Mouse (Mus musculus): ENCODE data around the gene Tead1.
A peak's percentile ranks its signal among the peaks of the same experiment; 100 is the strongest.

Tead1 gene

DNA sequence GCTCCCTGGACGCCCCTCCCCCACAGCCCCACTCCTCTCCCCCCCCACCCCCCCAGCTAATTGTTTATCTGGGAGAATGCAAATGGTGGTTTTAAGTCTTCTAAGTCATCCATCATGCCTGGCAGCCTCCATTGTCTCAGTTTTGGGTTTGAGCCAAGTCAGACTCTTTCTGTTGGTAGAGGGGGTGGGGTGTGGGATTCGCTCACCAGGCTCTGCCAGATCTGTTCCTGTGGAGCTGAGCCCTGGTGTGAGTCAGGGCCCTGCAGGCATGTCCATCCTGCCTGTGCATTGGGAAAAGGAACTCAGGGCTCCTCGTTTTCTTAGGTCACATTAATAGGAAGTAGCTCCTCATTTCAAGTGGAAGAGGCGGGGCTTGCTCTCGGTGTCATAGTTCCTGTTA, 144.5 kb downstream of the Tead1 start:
- DNase-seq = peak; percentile 65

DNA sequence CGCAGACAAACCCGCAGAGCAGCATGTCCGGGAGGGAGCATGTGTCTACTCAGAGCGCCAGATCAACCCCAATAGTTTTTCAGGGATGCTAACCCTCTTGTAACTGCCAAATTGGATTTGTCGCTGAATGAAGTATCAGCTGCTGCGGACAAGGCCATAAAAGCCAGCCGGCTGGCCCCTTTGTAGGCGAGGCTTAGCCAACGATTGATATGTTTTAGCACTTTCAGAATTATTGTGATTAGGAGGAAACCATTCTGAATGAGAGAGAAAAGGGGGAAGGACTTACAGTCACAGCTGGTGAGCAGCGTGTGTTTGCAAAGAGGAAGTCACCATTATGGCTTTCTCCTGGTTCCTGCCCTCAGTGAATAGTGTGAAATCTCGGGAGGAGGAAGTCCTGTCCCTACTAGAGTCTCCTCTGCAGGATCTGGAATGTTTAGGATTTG, 146.2 kb downstream of the Tead1 start:
- DNase-seq = peak; percentile 35 to 37

GRCm38 (mm10) chr7:112826114-112826911, 147.2 kb downstream of the Tead1 start:
- peak; percentile 76 to 86 for DNase-seq

DNA sequence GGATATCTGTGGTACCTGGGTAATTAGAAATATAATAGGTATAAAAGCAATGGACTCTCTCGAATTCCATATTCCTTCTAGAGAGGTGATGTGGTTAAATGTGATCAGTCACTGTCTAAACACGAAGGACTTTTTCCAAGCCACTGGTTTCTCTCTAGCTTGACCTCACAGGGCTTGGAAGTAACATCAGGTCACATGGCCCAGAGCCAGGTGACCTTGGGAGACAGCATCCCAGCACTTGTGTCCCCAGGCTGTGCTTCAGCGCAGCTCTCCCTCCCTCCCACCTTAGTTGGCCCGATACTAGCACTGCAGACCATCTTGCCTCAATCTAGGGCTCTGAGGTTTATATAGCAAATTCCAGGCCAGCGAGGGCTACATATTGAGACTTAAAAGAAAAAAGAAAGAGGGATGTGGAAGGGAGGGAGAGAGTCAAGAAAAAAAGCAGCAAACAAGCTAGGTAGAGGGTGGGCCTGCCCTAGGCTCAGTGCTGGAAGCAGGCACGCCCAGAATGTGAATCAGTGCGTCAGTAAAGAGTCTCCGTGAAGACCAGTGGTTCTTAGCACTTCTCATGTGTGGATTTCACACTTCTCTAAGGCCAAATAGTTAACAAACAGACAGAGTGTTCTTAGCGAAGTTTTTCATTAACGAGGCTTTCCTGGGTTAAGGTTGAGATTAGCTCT, 149.0 kb downstream of the Tead1 start:
- DNase-seq = no peak

- no peak for DNase-seq
Observed at GRCm38 (mm10) chr7:112828696-112829022, 149.5 kb downstream of the Tead1 start.

- DNase-seq = no peak
Observed at GRCm38 (mm10) chr7:112830946-112831345, 151.8 kb downstream of the Tead1 start.

DNA sequence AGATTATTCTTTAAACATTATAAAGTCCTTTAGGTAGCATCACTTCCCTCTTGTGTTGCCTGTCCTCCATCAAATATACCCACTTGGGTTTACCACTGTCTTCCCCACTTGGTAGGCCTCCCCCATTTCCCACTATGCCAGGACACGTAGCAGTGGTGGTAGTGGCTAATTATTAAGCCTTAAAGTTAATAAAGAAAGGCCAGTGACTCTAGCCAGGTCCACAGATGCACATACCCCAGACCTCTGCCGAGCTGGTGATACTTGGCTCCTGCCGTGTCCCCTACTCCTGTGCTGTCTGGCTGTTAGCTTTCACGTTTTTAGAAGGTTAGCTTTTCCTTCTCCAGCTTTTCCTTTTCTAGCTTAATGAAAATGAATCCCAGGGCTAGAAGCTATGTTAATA, 152.3 kb downstream of the Tead1 start:
- no peak for DNase-seq

GRCm38 (mm10) chr7:112833132-112833531, 154.0 kb downstream of the Tead1 start:
- DNase-seq = no peak

DNA sequence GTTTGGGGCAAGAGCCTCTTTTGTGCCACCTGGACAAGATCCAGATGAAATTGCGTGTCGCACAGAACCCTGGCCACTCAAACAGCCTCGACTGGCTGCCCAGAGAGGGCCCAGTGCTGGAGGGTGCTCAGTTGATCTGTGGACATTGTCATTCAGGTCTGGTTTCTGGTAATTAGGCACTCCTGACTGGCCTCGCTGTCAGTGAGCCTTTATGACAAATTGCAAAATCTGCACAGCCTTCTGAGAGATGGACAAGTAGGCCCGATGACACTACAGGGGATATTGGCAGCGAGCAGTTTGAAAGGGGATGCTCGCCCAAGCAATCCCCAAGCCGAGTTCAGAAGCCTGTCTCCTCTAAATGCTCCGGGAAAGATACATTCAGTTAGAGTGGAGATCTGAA, 157.0 kb downstream of the Tead1 start:
- DNase-seq = peak; percentile 55 to 64

- DNase-seq = no peak
Observed at GRCm38 (mm10) chr7:112838131-112838530, 159.0 kb downstream of the Tead1 start.

DNA sequence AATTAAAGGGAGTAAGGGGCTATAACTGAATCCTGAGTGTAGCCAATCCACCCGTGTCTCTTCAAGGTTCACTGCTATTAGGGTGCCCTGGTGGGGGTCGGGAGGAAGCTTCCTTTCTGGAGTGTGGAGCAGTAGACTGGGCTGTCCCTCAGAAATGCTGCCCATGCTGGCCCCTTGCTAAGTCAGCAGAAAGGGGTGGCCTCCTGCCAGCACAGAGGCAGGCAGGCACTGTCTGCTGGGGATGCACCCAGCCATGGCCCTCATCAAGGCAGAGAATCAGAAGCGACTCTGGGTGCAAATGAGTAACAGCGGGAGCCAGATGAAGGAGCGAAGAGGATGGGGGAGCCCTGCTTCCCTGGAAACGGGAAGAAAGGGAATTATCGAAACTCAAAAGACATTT, 161.2 kb downstream of the Tead1 start:
- peak; percentile 71 to 78 for DNase-seq

GRCm38 (mm10) chr7:112840890-112841289, 161.8 kb downstream of the Tead1 start:
- DNase-seq = peak; percentile 52 to 67

GRCm38 (mm10) chr7:112841484-112841883, 162.4 kb downstream of the Tead1 start:
- DNase-seq = no peak

- peak; percentile 60 to 68 for DNase-seq
Observed at GRCm38 (mm10) chr7:112841886-112842285, 162.8 kb downstream of the Tead1 start.

DNA sequence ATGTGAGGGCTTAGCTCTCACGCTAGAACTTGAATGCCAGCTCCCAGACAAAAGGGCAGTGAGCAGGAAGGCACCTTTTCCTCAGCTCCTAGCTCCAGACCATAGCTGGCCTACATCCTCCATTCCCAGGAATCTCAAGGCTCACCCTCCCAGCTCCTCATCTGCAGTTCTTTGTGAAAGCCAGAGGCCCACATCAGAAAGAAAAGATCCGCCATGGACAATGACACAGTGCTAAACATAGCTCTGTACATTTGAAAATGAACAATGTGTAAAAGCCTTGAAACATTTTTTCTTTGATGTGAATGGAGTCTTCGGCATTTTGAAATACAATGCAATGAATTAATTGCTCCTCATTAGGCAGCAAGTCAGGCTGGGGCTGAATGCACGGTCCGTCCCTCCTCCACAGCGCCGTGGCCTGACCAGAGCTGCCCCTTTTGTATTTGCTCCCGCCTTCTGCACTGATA, 172.2 kb downstream of the Tead1 start:
- no peak for DNase-seq

DNA sequence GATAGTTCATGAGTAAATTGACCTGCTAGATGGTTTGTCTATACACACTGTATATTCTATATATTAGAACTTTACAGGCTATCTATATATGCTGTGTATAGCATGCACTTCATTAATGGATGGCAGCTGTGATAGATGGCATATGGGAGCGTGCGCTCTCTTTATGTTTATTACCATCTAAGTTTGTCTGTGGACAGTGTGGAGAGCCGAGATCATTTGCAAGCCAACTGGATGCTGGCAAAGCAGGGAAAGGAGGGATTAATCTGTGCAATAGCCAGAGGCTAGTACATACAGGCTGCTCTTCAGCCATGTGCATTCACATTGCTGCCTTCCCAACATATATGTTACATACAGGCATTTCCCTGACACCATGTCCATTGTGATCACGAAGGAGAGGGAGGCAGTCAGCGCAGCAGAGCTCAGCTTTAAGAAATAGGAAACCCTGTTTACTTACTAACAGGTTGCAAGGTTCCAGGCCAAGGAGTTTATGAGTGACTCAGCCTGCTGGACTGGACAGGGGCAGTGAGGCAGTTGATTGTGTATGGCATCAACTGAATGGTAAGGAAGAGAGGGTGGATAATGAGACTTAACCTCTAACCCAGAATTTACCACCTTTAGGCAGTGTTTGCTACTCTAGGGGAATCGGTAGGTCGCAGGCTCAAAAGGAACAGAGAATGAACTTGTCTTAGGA, 173.2 kb downstream of the Tead1 start:
- DNase-seq = peak; percentile 47

DNA sequence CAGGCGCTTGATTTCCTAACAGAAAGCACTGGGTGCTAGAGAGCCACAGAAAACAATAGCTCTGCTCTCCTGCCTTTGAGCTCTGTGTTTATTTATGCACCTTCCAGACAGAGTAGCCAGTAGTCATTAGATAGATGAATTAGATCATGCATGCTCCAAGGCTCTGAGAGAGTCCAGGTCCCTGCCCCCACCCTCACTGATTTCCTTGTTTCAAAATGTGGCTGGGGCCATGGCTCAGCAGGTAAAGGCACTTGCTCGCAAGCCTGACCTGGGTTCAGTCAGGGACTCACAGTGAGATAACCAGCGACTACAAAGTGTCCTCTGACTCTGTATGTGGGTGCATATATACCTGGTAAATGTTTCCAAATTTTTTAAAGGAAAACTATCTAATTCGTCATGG, 174.7 kb downstream of the Tead1 start:
- DNase-seq = peak in 1 of 2 experiments; percentile 28

DNA sequence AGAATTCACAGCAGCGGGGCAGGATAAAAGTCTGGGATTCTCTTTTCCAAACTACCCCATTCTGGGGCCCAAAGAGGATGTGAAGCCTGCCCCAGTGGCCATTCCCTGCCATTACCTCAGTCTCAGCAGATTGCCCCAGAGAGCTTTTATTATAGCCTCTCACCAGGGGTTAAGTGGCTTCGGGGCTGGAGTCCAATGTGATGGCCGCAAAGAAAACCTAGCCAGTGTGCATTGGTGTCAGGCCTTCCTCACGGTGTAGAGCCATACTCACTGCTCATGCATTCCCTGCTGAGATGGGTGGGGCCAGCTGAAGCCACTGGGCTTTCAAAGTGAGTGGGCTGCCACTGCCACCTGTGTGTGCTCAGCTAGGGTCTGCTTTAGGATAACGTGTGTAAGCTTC, 175.4 kb downstream of the Tead1 start:
- peak; percentile 42 for DNase-seq

DNA sequence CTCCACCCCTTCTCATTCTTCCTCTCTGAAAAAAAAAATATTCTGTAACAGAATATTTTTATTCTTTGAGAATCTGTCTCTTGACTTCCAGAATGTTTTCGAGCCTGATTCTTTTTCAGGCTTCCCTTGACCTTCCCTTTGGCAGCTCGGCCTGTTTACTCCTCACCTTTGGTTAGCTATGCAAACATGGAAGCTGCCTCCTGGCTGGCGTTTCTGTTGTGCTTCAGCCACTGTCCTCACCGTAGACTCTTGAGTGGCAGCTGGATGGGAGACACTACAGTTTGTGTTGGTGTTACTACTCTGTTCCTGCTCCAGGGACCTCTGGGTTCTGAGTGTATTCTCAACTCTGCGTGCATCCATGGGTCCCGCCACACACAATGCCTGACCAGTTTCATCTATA, 176.3 kb downstream of the Tead1 start:
- peak; percentile 23 to 46 for DNase-seq

- DNase-seq = peak; percentile 97 to 98
Observed at GRCm38 (mm10) chr7:112856121-112856571, 177.0 kb downstream of the Tead1 start.

- DNase-seq = peak; percentile 66 to 75
Observed at GRCm38 (mm10) chr7:112856583-112856982, 177.5 kb downstream of the Tead1 start.

GRCm38 (mm10) chr7:112859887-112860286, 180.8 kb downstream of the Tead1 start:
- DNase-seq = no peak

DNA sequence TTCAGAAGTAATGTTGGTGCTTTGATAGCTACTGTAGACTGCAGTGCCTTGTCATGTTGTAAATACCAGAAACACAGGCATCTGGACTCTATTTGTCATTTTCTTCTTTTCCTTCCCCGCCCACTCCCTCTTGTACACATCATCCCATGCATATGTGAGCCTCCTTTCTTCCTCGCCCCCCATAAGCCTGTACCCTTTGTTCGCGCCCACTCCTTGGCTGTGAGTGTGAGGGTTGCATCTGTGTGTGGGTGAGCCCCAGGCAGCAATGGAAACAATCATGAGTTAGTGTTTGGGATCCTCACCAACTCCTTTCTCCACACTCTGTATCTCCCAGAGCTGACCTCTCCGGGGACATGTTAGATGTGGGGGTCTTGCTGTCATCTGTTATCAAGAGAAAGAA, 183.0 kb downstream of the Tead1 start:
- DNase-seq = no peak

- DNase-seq = no peak
Observed at GRCm38 (mm10) chr7:112864188-112864587, 185.1 kb downstream of the Tead1 start.

Measured in cerebellum, postnatal 10 days (tissue).